In genomic region chr16:18619110-18619509, GRCm38 (mm10) we compare ENCODE assay signal across 15 mouse cellular contexts. TPM values are rescaled to one million over a fixed set of nuclear protein-coding genes. Genes with fewer than 3 reads are reported as not detected.
"Had no signal": no experiment of that assay in that cellular context is flagged by ENCODE, and none has a peak within 500 bp of the region (broad histone marks: within the 10 kb centered on the region; RNA-seq: fewer than 3 reads in every experiment).

No protein-coding gene starts in this region.

- ATAC-seq: midbrain, embryonic 13.5 days had no signal

- H3K36me3 ChIP-seq: liver, embryonic 15.5 days; stomach, embryonic 15.5 days had no signal

- DNase-seq: kidney, adult 11 months; kidney, adult 9 months; kidney, postnatal 36 days; liver; thymus, adult 2 months had no signal

- H3K4me3 ChIP-seq: layer of hippocampus, adult 2 months; limb, embryonic 12.5 days; liver, embryonic 15.5 days; lung, embryonic 15.5 days; midbrain, embryonic 13.5 days; myocyte; neural tube, embryonic 12.5 days; stomach, embryonic 15.5 days had no signal

- H3K4me2 ChIP-seq: limb, embryonic 12.5 days; liver, embryonic 15.5 days; lung, embryonic 15.5 days; midbrain, embryonic 13.5 days; neural tube, embryonic 12.5 days; stomach, embryonic 15.5 days had no signal

- H3K27ac ChIP-seq: kidney, postnatal 0 days; layer of hippocampus, adult 2 months; limb, embryonic 12.5 days; liver, embryonic 15.5 days; lung, embryonic 15.5 days; macrophage; midbrain, embryonic 13.5 days; neural tube, embryonic 12.5 days; stomach, embryonic 15.5 days had no signal

- H3K9ac ChIP-seq: limb, embryonic 12.5 days; liver, embryonic 15.5 days; lung, embryonic 15.5 days; midbrain, embryonic 13.5 days; neural tube, embryonic 12.5 days; stomach, embryonic 15.5 days had no signal

- H3K9me3 ChIP-seq: limb, embryonic 12.5 days; liver, embryonic 15.5 days; lung, embryonic 15.5 days; midbrain, embryonic 13.5 days; neural tube, embryonic 12.5 days; stomach, embryonic 15.5 days had no signal

RNA-seq across cellular contexts. Expression of gene Gm49601, which starts 7.1 kb away (rescaled TPM):
- polyA plus RNA-seq: macrophage had no signal

RNA-seq across cellular contexts. Expression of gene Tbx1, which starts 28.6 kb away (rescaled TPM):
- polyA plus RNA-seq: macrophage had no signal
